Mouse (Mus musculus): ENCODE data around the gene Gm15319.
"Not testable (repeated sequence)": the region's sequence is repeated elsewhere in the genome, so short reads cannot be mapped to it uniquely, and the experiment has no call there.

DNA sequence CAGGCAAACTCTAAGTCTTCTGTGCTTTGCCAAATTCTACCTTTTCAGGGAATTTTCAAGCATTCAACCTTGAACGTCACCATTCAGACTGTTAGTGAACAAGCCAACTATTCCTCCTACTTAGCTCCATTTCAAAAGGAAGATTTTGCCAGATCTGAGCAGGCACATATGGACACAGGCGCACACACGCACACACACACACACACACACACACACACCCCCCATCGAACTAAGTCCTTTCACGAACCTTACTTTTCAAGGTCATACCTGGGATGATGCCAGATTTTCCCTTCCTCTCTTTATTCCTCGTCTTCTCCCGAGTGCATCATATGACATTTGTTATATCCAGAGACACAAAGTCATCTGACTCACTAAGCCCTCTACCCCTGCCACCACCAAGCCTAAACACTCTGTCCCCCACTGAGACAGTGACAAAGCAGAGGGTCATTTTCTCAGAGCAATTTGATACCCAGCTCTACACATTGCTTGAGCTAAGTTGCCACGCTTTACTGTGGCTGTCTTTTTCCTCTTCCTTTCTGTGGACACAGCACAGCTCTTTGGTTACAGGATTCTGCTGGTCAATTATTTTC is 45.5 kb upstream of the Gm15319 start:
- not testable (repeated sequence) for TF ChIP-seq CTCF, EP300 (IDR thresholded peaks at IDR 0.05; ENCODE audit: low read depth)

Data from heart, postnatal 0 days (tissue).